9 mouse cellular contexts compared by ENCODE assay signal in the genomic region with DNA sequence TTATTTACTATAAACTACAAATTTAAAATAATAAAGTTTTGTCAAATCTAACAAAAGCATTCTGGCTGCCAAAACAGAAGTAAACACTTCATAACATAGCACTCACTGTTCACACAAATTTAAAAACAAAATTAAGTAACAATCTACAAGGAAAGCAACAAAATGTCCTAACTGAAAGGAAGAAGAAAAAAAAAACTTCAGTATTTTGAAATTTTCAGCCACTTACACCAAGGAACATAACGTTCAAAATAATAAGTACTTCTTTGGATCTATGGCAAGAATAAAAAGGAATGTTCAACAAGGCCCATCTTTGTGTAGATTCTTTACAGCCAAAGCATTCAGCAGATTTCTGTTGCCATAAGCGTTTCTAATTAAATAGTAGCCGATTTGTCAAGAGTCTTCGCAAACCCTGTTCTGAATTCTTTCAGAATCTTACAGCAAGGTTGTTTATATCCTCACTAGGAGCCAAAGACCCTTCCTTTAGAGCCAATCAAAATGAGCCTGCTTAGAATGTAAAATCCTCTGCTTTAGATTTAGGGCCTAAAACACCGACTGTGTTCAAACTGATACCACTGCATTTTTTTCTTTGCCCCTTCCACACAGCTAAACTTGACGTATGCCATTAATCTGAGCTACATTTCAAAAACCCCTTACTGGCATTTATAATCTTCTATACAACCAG. TPM values are rescaled to one million over a fixed set of nuclear protein-coding genes. Genes with fewer than 3 reads are reported as not detected.
DNase-seq lines count a peak whose midpoint lies in the region; ATAC-seq and TF ChIP-seq lines count a peak whose summit lies in the region.
"Had no signal": no experiment of that assay in that cellular context is flagged by ENCODE, and none has a peak within 500 bp of the region (broad histone marks: within the 10 kb centered on the region; RNA-seq: fewer than 3 reads in every experiment).

No protein-coding gene starts in this region.

- peaks cover 44% of the 10 kb centered on the region for H3K4me1 ChIP-seq in kidney, embryonic 15.5 days
- peaks cover 2% of the 10 kb centered on the region; the same call in 1 of the 2 replicates for H3K4me1 ChIP-seq in bone marrow, adult 2 months (ENCODE audit: control insufficient read depth, insufficient read depth, low read length)
- H3K4me1 ChIP-seq in hindbrain, embryonic 12.5 days, result peaks cover 21% of the 10 kb centered on the region
- H3K4me1 ChIP-seq in midbrain, embryonic 14.5 days (ENCODE audit: control insufficient read depth, insufficient read depth, low read length), result peaks cover 22% of the 10 kb centered on the region

- peak overlapping the region; percentile 98 for H3K9ac ChIP-seq in kidney, embryonic 15.5 days
- peak overlapping the region; percentile 99 for H3K9ac ChIP-seq in hindbrain, embryonic 12.5 days
- peak overlapping the region; percentile 98 for H3K9ac ChIP-seq in midbrain, embryonic 14.5 days (replicated peaks; ENCODE audit: low read length)

- no peak for TF ChIP-seq POLR2A in bone marrow, adult 2 months (IDR thresholded peaks at IDR 0.05; ENCODE audit: borderline replicate concordance, control insufficient read depth, low read depth, low read length)

- DNase-seq in kidney, postnatal 4 days, result no peak
- DNase-seq in midbrain, embryonic 14.5 days, result peak; percentile 52
- DNase-seq in retina, embryonic 14.5 days (ENCODE audit: low spot score), result no peak
- DNase-seq in frontal cortex, postnatal 25 days (ENCODE audit: low spot score in 2 of 2), result no peak
- DNase-seq in cerebellum, postnatal 36 days, result no peak

- no peak for ATAC-seq in kidney, embryonic 15.5 days (replicated peaks; ENCODE audit: low FRiP score)
- ATAC-seq in hindbrain, embryonic 12.5 days (ENCODE audit: low FRiP score), result no peak
- no peak for ATAC-seq in midbrain, embryonic 14.5 days (ENCODE audit: low FRiP score, low TSS enrichment)
- ATAC-seq: activated CD4-positive, CD25-positive, alpha-beta regulatory T cell, adult 4 months had no signal

- 12% methylated on average over 6 of the region's 6 CpGs for WGBS in kidney, embryonic 15.5 days
- WGBS in bone marrow, adult 2 months, result 2% methylated on average over 6 of the region's 6 CpGs
- 13% methylated on average over 6 of the region's 6 CpGs for WGBS in hindbrain, embryonic 12.5 days
- 6% methylated on average over 6 of the region's 6 CpGs for WGBS in midbrain, embryonic 14.5 days

- H3K4me2 ChIP-seq in kidney, embryonic 15.5 days, result peak overlapping the region; percentile 66
- peak overlapping the region; percentile 78 for H3K4me2 ChIP-seq in hindbrain, embryonic 12.5 days (replicated peaks)
- peak overlapping the region; percentile 85 for H3K4me2 ChIP-seq in midbrain, embryonic 14.5 days (ENCODE audit: low read length)

- peak overlapping the region; percentile 93 for H3K4me3 ChIP-seq in kidney, embryonic 15.5 days (replicated peaks)
- peak overlapping the region; percentile 42 for H3K4me3 ChIP-seq in bone marrow, adult 2 months (replicated peaks; ENCODE audit: control insufficient read depth, low read depth, low read length)
- peak overlapping the region; percentile 97 for H3K4me3 ChIP-seq in hindbrain, embryonic 12.5 days
- H3K4me3 ChIP-seq in midbrain, embryonic 14.5 days (replicated peaks; ENCODE audit: low read depth, low read length), result peak overlapping the region; percentile 69

- H3K9me3 ChIP-seq in kidney, embryonic 15.5 days (replicated peaks), result no peaks in the 10 kb centered on the region
- H3K9me3 ChIP-seq in hindbrain, embryonic 12.5 days (replicated peaks), result no peaks in the 10 kb centered on the region
- H3K9me3 ChIP-seq in midbrain, embryonic 14.5 days (ENCODE audit: control insufficient read depth, low read length), result no peaks in the 10 kb centered on the region

- H3K36me3 ChIP-seq in kidney, embryonic 15.5 days, result no peaks in the 10 kb centered on the region
- H3K36me3 ChIP-seq in hindbrain, embryonic 12.5 days, result no peaks in the 10 kb centered on the region
- H3K36me3 ChIP-seq in midbrain, embryonic 14.5 days (ENCODE audit: control insufficient read depth, insufficient read depth, low read length), result no peaks in the 10 kb centered on the region

- no peaks in the 10 kb centered on the region for H3K27me3 ChIP-seq in kidney, embryonic 15.5 days
- no peaks in the 10 kb centered on the region for H3K27me3 ChIP-seq in hindbrain, embryonic 12.5 days
- no peaks in the 10 kb centered on the region for H3K27me3 ChIP-seq in midbrain, embryonic 14.5 days (ENCODE audit: control insufficient read depth, insufficient read depth, low read length)

- no peak for TF ChIP-seq CTCF in bone marrow, adult 2 months (IDR thresholded peaks at IDR 0.05; ENCODE audit: control insufficient read depth, insufficient read depth, low read length)

- H3K27ac ChIP-seq in kidney, embryonic 15.5 days, result peak overlapping the region; percentile 99
- no peak overlapping the region for H3K27ac ChIP-seq in bone marrow, adult 2 months (ENCODE audit: control insufficient read depth, insufficient read depth, low read depth, low read length, poor library complexity)
- H3K27ac ChIP-seq in hindbrain, embryonic 12.5 days, result peak overlapping the region; percentile 30; the same call in 1 of the 2 replicates
- H3K27ac ChIP-seq in midbrain, embryonic 14.5 days (replicated peaks; ENCODE audit: low read depth, low read length), result peak overlapping the region; percentile 49; the same call in 1 of the 2 replicates

RNA-seq across cellular contexts. Expression of gene Ranbp9, which starts 1.9 kb away (rescaled TPM):
- polyA plus RNA-seq in kidney, embryonic 15.5 days (2015; fragmentation: Nextera tagmentation; extraction: Ambion mirVana), result 8.2 and 10.8 TPM in 2 replicates
- 13.0 and 16.7 TPM in 2 replicates for polyA plus RNA-seq in bone marrow, adult 2 months (2011; ENCODE audit: insufficient read depth, insufficient read length, low replicate concordance, missing spikeins)
- 12.2 and 12.8 TPM in 2 replicates for polyA plus RNA-seq in hindbrain, embryonic 12.5 days (2016; fragmentation: Nextera tagmentation; extraction: Ambion mirVana)
- polyA plus RNA-seq in midbrain, embryonic 14.5 days (2014; fragmentation: Nextera tagmentation; extraction: Ambion mirVana), result 19.6 and 22.7 TPM in 2 replicates

Comparison
In these comparisons a context has a peak if more than half of its experiments do, and no peak if none do; other contexts are left out.
1. H3K4me3 ChIP-seq: peak in every context shown above with its lines; median percentile 97 in hindbrain, embryonic 12.5 days; 93 in kidney, embryonic 15.5 days; 69 in midbrain, embryonic 14.5 days; 42 in bone marrow, adult 2 months.